Comparison of ENCODE assay signal across 26 mouse cellular contexts in the genomic region with DNA sequence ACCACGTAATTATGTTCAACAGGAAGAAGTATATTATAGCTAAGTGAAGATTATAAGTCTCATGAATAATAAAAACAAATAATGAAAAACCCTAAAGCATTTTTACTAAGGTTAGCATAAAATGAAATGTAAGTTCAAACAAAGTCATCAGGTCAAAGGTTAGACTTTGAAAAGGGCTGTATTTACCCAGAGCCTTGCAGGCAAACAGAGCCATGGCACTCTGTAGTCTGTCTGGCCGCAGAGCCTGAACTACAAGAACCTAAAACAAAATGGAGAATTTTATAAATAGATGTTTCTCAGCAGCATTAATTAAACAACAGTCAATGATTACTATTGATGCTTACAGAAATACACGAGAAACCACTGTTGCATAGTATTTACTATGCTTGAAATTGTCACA.
"Had no signal": no experiment of that assay in that cellular context is flagged by ENCODE, and none has a peak within 500 bp of the region (broad histone marks: within the 10 kb centered on the region; RNA-seq: fewer than 3 reads in every experiment).

No protein-coding gene starts in this region.

- H3K9me3 ChIP-seq: heart, embryonic 13.5 days; heart, embryonic 15.5 days; hindbrain, embryonic 10.5 days; hindbrain, embryonic 12.5 days; intestine, embryonic 15.5 days; limb, embryonic 10.5 days; limb, embryonic 12.5 days; liver, embryonic 13.5 days had no signal

- H3K4me2 ChIP-seq: heart, embryonic 11.5 days; heart, embryonic 13.5 days; heart, embryonic 15.5 days; hindbrain, embryonic 12.5 days; hindbrain, embryonic 14.5 days; intestine, embryonic 15.5 days; limb, embryonic 12.5 days; liver, embryonic 13.5 days had no signal

- H3K27me3 ChIP-seq: heart, embryonic 13.5 days; heart, embryonic 15.5 days; hindbrain, embryonic 12.5 days; intestine, embryonic 15.5 days; limb, embryonic 12.5 days; liver, embryonic 13.5 days had no signal

- H3K4me3 ChIP-seq: gastrocnemius, adult 2 months; heart, adult 2 months; heart, embryonic 13.5 days; heart, embryonic 15.5 days; hindbrain, embryonic 10.5 days; hindbrain, embryonic 12.5 days; intestine, embryonic 15.5 days; layer of hippocampus, adult 2 months; left cerebral cortex, adult 2 months; limb, embryonic 10.5 days; limb, embryonic 12.5 days; liver, embryonic 13.5 days had no signal

- H3K4me1 ChIP-seq: heart, embryonic 13.5 days; heart, embryonic 15.5 days; hindbrain, embryonic 10.5 days; hindbrain, embryonic 12.5 days; intestine, embryonic 15.5 days; limb, embryonic 10.5 days; limb, embryonic 12.5 days; liver, embryonic 13.5 days had no signal

- H3K27ac ChIP-seq: gastrocnemius, adult 2 months; heart, adult 2 months; heart, embryonic 13.5 days; heart, embryonic 15.5 days; hindbrain, embryonic 10.5 days; hindbrain, embryonic 12.5 days; hindbrain, embryonic 14.5 days; intestine, embryonic 15.5 days; layer of hippocampus, adult 2 months; left cerebral cortex, adult 2 months; limb, embryonic 10.5 days; limb, embryonic 12.5 days; liver, embryonic 13.5 days had no signal

- H3K36me3 ChIP-seq: heart, embryonic 15.5 days; intestine, embryonic 15.5 days; liver, embryonic 13.5 days had no signal

- H3K9ac ChIP-seq: heart, embryonic 13.5 days; heart, embryonic 15.5 days; hindbrain, embryonic 12.5 days; hindbrain, embryonic 14.5 days; intestine, embryonic 15.5 days; limb, embryonic 12.5 days; liver, embryonic 13.5 days had no signal

- ATAC-seq: hindbrain, embryonic 16.5 days; inflammation-experienced regulatory T-cells, adult 6 months; intestine, embryonic 15.5 days; intestine, postnatal 0 days had no signal

- DNase-seq: gastrocnemius, adult 2 months; gastrocnemius, postnatal 10 days; gastrocnemius, postnatal 25 days; heart, adult 2 months; heart, postnatal 14 days; heart, postnatal 36 days; kidney, adult 18-20 months; kidney, adult 8-10 months; kidney, postnatal 10 days; kidney, postnatal 25 days; kidney, postnatal 4 days; liver, embryonic 13.5 days had no signal
